Mouse (Mus musculus) limb, embryonic 14.5 days (tissue): ENCODE measurements around the gene Tex9. TPM values are rescaled to one million over a fixed set of nuclear protein-coding genes. Genes with fewer than 3 reads are reported as not detected.

Experiments used
- ATAC-seq: fragments of 200-750 bp; cut with Nextera tagmentation; 2 replicates; pipeline ENCODE4 v1.8.0; 2017; ENCODE audit warnings: low read depth, moderate number of reproducible peaks, moderate TSS enrichment; ENCODE audit not compliant: low FRiP score
- DNase-seq: peaks from one replicate; pipeline ENCODE4 v3.0.0-alpha.2; 2015; ENCODE audit warnings: low spot score
- H3K27ac ChIP-seq: fragments of 300-500 bp; sonication (generic); replicated peaks from 2 replicates; pipeline ENCODE4 v1.5.1; 2014; ENCODE audit warnings: low read depth, mild to moderate bottlenecking, low read length, moderate library complexity, mixed read lengths
- H3K27me3 ChIP-seq: fragments of 300-500 bp; sonication (generic); 2 replicates; pipeline ENCODE4 v1.6.1; 2014; ENCODE audit warnings: low read length, mixed read lengths; ENCODE audit not compliant: control insufficient read depth, insufficient read depth
- H3K36me3 ChIP-seq: fragments of 300-500 bp; sonication (generic); 2 replicates; pipeline ENCODE4 v1.6.1; 2014; ENCODE audit warnings: mild to moderate bottlenecking, low read length, moderate library complexity, mixed read lengths; ENCODE audit not compliant: control insufficient read depth, insufficient read depth
- H3K4me1 ChIP-seq: fragments of 300-500 bp; sonication (generic); 2 replicates; pipeline ENCODE4 v1.6.1; 2014; ENCODE audit warnings: antibody characterized with exemption, low read length, mixed read lengths; ENCODE audit not compliant: control insufficient read depth, insufficient read depth
- H3K4me2 ChIP-seq: fragments of 300-500 bp; sonication (generic); replicated peaks from 2 replicates; pipeline ENCODE4 v1.6.1; 2014; ENCODE audit warnings: low read depth, mild to moderate bottlenecking, low read length, moderate library complexity; ENCODE audit not compliant: severe bottlenecking
- H3K4me3 ChIP-seq: fragments of 300-500 bp; sonication (generic); replicated peaks from 2 replicates; pipeline ENCODE4 v1.5.1; 2014; ENCODE audit warnings: low read length
- H3K9ac ChIP-seq: fragments of 300-500 bp; sonication (generic); 2 replicates; pipeline ENCODE4 v1.6.1; 2014; ENCODE audit warnings: mild to moderate bottlenecking, low read depth, low read length, moderate library complexity; ENCODE audit not compliant: severe bottlenecking
- H3K9me3 ChIP-seq: fragments of 300-500 bp; sonication (generic); 2 replicates; pipeline ENCODE4 v1.6.1; 2016; ENCODE audit warnings: low read length; ENCODE audit not compliant: control insufficient read depth
- POLR2A ChIP-seq: fragments of 200-500 bp; IDR thresholded peaks from 2 replicates; pipeline ENCODE4 v1.8.0; 2012; ENCODE audit warnings: inconsistent platforms, mild to moderate bottlenecking, moderate library complexity, borderline replicate concordance; ENCODE audit not compliant: insufficient read depth, insufficient read length; ENCODE audit errors: extremely low read depth
- WGBS: fragments of 180-500 bp; shearing (Covaris S2); extraction: QIAGEN DNeasy Blood & Tissue Kit; methylation state at CpG from one replicate; pipeline ENCODE4 v1.1.7; 2014; 5-methylcytosine and 5-hydroxymethylcytosine counted together
- polyA plus RNA-seq, 2 experiments: library from polyadenylated mRNA; depleted of rRNA in 1 of 2; stranded (reverse) in 1 of 2; unstranded in 1 of 2; fragments of >200 nt; fragmentation: Nextera tagmentation in 1 of 2; extraction: Ambion mirVana in 1 of 2; gene quantifications; 2 replicates each; pipeline versions ENCODE4 v1.2.1 to v1.2.3; 2012 to 2014

Tex9 gene
- polyA plus RNA-seq, 2 experiments: 24.0 to 26.0 TPM

- Histone ChIP-seq H3K36me3 (no peaks in the 10 kb centered on the region), H3K4me2 (no peak overlapping the region), H3K4me3 (no peak overlapping the region), H3K9ac (no peak overlapping the region), H3K9me3 (no peaks in the 10 kb centered on the region), H3K4me1 (peaks cover 5% of the 10 kb centered on the region; the same call in 1 of the 2 replicates), H3K27ac (no peak overlapping the region), H3K27me3 (no peaks in the 10 kb centered on the region)
- TF ChIP-seq POLR2A: no peak
- ATAC-seq (no peak), DNase-seq (no peak)
These were observed 3.5 kb downstream of the Tex9 start for GRCm38 (mm10) chr9:72488523-72488922.

DNA sequence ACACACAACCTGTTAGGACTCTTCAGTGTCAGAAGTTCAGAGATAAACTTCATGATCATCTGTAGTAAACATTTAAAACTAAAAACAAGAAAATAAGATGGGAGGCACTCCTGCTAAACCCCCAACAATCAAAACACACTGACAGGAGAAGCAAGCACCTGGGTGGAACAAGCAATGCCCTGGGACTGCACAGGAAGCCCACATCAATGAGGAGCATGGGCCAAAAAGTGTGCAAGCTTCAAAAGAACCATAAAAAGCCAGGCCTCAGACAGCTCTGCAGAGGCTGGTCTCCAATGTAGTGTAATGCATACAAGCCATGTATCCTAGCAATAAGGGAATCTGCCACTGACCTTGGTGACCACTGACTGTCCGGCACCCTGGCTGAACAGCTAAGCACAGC is 12.7 kb downstream of the Tex9 start:
- WGBS: 82% methylated on average over 1 of the region's 1 CpGs
- DNase-seq (no peak), ATAC-seq (no peak)
- H3K4me3 ChIP-seq: no peak overlapping the region
- no peak overlapping the region for H3K4me2 ChIP-seq
- no peak overlapping the region for H3K27ac ChIP-seq
- TF ChIP-seq POLR2A: no peak
- no peaks in the 10 kb centered on the region for H3K27me3 ChIP-seq
- no peaks in the 10 kb centered on the region for H3K9me3 ChIP-seq
- H3K9ac ChIP-seq: no peak overlapping the region
- no peaks in the 10 kb centered on the region for H3K4me1 ChIP-seq
- H3K36me3 ChIP-seq: peaks cover 29% of the 10 kb centered on the region

- WGBS: 44% methylated on average over 6 of the region's 6 CpGs
- Histone ChIP-seq H3K4me1 (no peaks in the 10 kb centered on the region), H3K36me3 (peaks cover 34% of the 10 kb centered on the region), H3K9me3 (no peaks in the 10 kb centered on the region), H3K4me3 (no peak overlapping the region), H3K4me2 (no peak overlapping the region), H3K27me3 (no peaks in the 10 kb centered on the region), H3K9ac (no peak overlapping the region), H3K27ac (no peak overlapping the region)
- no peak for ATAC-seq
- no peak for DNase-seq
- TF ChIP-seq POLR2A: no peak
These were observed 14.7 kb downstream of the Tex9 start for GRCm38 (mm10) chr9:72477306-72477705.

DNA sequence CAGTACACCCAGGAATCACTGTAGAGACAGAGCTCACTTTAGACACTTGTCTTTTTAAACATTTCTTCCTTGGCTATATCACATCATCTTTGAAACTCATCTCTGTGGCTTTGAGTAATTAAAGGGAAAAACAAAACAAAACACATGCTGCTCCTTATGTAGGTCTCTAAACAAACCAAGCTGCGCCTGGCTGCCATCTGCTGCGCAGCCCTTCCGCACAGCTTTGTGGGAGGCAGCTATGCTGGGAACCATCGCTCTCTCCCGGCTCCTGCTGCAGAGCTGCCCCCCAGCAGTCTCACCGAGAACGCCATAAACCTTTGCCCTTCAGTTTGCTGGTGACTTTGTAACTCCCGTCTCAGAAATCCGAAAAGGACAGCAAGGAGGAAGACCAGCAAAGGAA is 16.5 kb downstream of the Tex9 start:
- Histone ChIP-seq H3K27me3 (no peaks in the 10 kb centered on the region), H3K36me3 (peaks cover 20% of the 10 kb centered on the region), H3K4me3 (no peak overlapping the region), H3K9me3 (no peaks in the 10 kb centered on the region), H3K4me2 (no peak overlapping the region), H3K4me1 (no peaks in the 10 kb centered on the region), H3K27ac (no peak overlapping the region), H3K9ac (no peak overlapping the region)
- 49% methylated on average over 9 of the region's 9 CpGs for WGBS
- ATAC-seq (no peak), DNase-seq (no peak)
- TF ChIP-seq POLR2A: no peak

DNA sequence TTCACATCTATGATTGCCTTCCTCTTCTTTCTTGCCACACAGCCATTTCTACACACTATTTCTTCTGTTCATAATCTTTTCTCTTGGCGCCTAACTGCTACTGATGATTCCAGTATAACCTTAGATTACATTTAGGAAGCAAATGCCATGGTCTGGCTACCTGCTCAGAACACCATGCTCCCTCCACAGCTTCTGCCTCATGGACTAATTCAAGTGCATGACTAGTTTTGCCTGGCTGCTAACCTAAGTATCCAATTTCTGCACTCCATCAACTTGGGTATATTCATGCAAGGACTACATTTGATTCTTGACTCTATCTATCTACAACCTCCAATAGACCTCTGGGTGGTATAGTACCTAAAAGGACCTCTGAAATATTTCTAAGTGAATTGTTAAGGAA is 22.2 kb downstream of the Tex9 start:
- no peaks in the 10 kb centered on the region for H3K27me3 ChIP-seq
- no peak overlapping the region for H3K4me3 ChIP-seq
- no peaks in the 10 kb centered on the region for H3K9me3 ChIP-seq
- no peak overlapping the region for H3K9ac ChIP-seq
- H3K27ac ChIP-seq: no peak overlapping the region
- H3K4me2 ChIP-seq: no peak overlapping the region
- ATAC-seq (no peak), DNase-seq (no peak)
- no peak for TF ChIP-seq POLR2A
- peaks cover 8% of the 10 kb centered on the region; the same call in 1 of the 2 replicates for H3K36me3 ChIP-seq
- H3K4me1 ChIP-seq: no peaks in the 10 kb centered on the region
- WGBS: 97% methylated on average over 1 of the region's 1 CpGs

- H3K4me3 ChIP-seq: no peak overlapping the region
- ATAC-seq: no peak
- no peaks in the 10 kb centered on the region for H3K9me3 ChIP-seq
- TF ChIP-seq POLR2A: no peak
- DNase-seq: no peak
- 93% methylated on average over 10 of the region's 10 CpGs for WGBS
- H3K27ac ChIP-seq: no peak overlapping the region
- H3K4me2 ChIP-seq: no peak overlapping the region
- no peaks in the 10 kb centered on the region for H3K27me3 ChIP-seq
- no peaks in the 10 kb centered on the region for H3K4me1 ChIP-seq
- H3K36me3 ChIP-seq: peaks cover 8% of the 10 kb centered on the region; the same call in 1 of the 2 replicates
- H3K9ac ChIP-seq: no peak overlapping the region
These were observed 23.4 kb downstream of the Tex9 start for GRCm38 (mm10) chr9:72468616-72469015.
